Mouse (Mus musculus) liver, embryonic 13.5 days (tissue): ENCODE measurements around the gene Olfr522. TPM values are rescaled to one million over a fixed set of nuclear protein-coding genes. Genes with fewer than 3 reads are reported as not detected.

Experiments used
- ATAC-seq: fragments of 200-750 bp; cut with Nextera tagmentation; 2 replicates; pipeline ENCODE4 v1.8.0; 2017; ENCODE audit warnings: low read depth, mild to moderate bottlenecking, moderate number of reproducible peaks, moderate library complexity
- DNase-seq: peaks from one replicate; pipeline ENCODE4 v3.0.0; 2022
- H3K27ac ChIP-seq: fragments of 300-500 bp; sonication (generic); 2 replicates; pipeline ENCODE4 v1.5.1; 2015; ENCODE audit warnings: moderate library complexity, mild to moderate bottlenecking, inconsistent platforms
- H3K27me3 ChIP-seq: fragments of 300-500 bp; sonication (generic); 2 replicates; pipeline ENCODE4 v1.6.1; 2015; ENCODE audit warnings: mild to moderate bottlenecking, inconsistent platforms
- H3K36me3 ChIP-seq: fragments of 300-500 bp; sonication (generic); 2 replicates; pipeline ENCODE4 v1.6.1; 2015; ENCODE audit warnings: mild to moderate bottlenecking, inconsistent platforms
- H3K4me1 ChIP-seq: fragments of 300-500 bp; sonication (generic); replicated peaks from 2 replicates; pipeline ENCODE4 v1.6.1; 2015; ENCODE audit warnings: inconsistent platforms
- H3K4me2 ChIP-seq: fragments of 300-500 bp; sonication (generic); 2 replicates; pipeline ENCODE4 v1.6.1; 2015; ENCODE audit warnings: inconsistent platforms, mild to moderate bottlenecking, moderate library complexity
- H3K4me3 ChIP-seq: fragments of 300-500 bp; sonication (generic); replicated peaks from 2 replicates; pipeline ENCODE4 v1.5.1; 2015; ENCODE audit warnings: mild to moderate bottlenecking, inconsistent platforms
- H3K9ac ChIP-seq: fragments of 300-500 bp; sonication (generic); 2 replicates; pipeline ENCODE4 v1.6.1; 2015; ENCODE audit warnings: mild to moderate bottlenecking, inconsistent platforms
- H3K9me3 ChIP-seq: fragments of 300-500 bp; sonication (generic); replicated peaks from 2 replicates; pipeline ENCODE4 v1.6.1; 2016; ENCODE audit warnings: inconsistent platforms
- WGBS: fragments of 180-500 bp; shearing (Covaris S2); methylation state at CpG from one replicate; pipeline ENCODE4 v1.1.7; 2015; ENCODE audit not compliant: insufficient replicate concordance; 5-methylcytosine and 5-hydroxymethylcytosine counted together
- polyA plus RNA-seq: library from polyadenylated mRNA; unstranded; fragments of >200 nt; fragmentation: Nextera tagmentation; extraction: Ambion mirVana; gene quantifications from 2 replicates; pipeline ENCODE4 v1.2.1, GENCODE M21; 2015

Gene Olfr522
- polyA plus RNA-seq, 1 experiment from 2014 or later, result not detected

DNA sequence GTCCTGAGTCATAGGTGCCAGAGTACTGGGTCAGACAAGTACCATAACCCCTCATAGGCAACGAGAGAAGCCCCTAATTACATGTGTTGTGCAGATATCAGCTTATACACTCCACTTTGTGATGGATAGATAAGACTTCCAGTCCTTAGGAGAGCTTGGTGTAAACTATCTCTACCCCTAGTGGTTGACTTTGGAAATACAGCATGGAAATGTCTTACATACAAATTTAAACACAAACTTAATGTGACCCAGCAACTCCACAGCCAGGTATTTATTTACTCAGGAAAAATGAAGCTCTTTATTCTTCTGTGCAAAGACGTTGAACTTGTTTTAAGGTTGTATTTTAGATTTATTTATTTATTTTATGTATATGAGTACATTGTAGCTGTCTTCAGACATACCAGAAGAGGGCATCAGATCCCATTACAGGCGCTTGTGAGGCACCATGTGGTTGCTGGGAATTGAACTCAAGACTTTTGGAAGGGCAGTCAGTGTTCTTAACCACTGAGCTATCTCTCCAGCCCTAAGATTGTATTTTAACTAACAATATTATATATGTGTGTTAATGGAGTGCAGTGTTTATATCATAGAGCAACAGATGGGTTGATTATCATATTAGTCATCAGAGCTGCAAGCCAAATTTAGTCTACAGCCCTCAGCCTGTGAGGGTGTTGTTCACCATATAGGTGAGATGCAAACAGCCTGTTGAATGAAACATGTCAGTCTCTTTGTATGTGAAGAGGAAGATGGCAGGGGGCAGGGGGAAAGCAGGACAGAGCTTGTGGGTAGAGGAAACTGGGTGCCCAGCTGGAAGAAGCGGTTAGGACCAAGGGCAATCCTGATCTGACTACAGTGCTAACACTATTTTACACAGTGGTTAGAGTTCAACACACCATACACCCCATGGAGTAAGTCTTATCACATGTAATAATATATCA is 24.1 kb upstream of the Olfr522 start:
- WGBS, result 39% methylated on average over 4 of the region's 4 CpGs

DNA sequence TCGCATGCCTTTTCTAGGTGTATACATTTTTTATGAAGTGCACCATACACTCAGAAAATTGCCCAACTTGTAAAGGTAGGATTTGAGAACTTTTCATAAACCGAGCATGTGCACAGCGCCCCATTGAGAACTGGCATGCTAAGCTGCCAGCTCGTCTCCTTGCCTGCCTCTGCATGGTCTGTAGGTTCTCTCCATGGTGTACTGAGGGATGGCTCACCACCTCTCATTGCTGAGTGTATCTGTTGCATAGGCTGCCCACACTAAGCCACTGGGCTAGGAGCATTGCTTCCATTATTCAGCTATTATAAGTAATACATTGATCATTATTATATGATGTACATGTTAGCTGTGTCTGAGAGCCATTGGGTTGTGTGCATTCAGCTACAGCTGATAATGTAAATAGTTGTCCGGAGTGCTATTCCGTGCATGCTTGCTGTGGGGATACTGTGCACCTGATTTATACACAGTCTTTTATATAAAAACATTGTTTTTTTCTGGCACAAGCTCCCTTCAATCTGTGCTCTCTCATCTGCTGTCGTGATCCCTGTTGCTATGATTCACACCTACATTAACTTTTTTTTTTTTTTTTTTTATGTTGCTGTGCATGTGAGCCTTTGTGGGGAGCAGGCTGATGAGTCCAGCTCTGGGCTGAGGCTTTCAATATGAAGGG is 23.3 kb upstream of the Olfr522 start:
- no peak overlapping the region for H3K4me2 ChIP-seq
- DNase-seq, result no peak
- no peaks in the 10 kb centered on the region for H3K36me3 ChIP-seq
- ATAC-seq, result no peak
- H3K4me3 ChIP-seq, result no peak overlapping the region
- no peak overlapping the region for H3K9ac ChIP-seq
- H3K27me3 ChIP-seq, result no peaks in the 10 kb centered on the region
- no peaks in the 10 kb centered on the region for H3K9me3 ChIP-seq
- H3K27ac ChIP-seq, result no peak overlapping the region
- no peaks in the 10 kb centered on the region; the same call in 1 of the 2 replicates for H3K4me1 ChIP-seq
- 63% methylated on average over 7 of the region's 7 CpGs for WGBS

More for the DNA sequence above, 24.1 kb upstream of the Olfr522 start:
- Histone ChIP-seq H3K4me1 (no peaks in the 10 kb centered on the region; the same call in 1 of the 2 replicates), H3K27ac (no peak overlapping the region), H3K9me3 (no peaks in the 10 kb centered on the region), H3K4me2 (no peak overlapping the region), H3K4me3 (no peak overlapping the region), H3K9ac (no peak overlapping the region), H3K36me3 (no peaks in the 10 kb centered on the region), H3K27me3 (no peaks in the 10 kb centered on the region)
- ATAC-seq (peak; percentile 66; the same call in 1 of the 2 replicates), DNase-seq (no peak)

DNA sequence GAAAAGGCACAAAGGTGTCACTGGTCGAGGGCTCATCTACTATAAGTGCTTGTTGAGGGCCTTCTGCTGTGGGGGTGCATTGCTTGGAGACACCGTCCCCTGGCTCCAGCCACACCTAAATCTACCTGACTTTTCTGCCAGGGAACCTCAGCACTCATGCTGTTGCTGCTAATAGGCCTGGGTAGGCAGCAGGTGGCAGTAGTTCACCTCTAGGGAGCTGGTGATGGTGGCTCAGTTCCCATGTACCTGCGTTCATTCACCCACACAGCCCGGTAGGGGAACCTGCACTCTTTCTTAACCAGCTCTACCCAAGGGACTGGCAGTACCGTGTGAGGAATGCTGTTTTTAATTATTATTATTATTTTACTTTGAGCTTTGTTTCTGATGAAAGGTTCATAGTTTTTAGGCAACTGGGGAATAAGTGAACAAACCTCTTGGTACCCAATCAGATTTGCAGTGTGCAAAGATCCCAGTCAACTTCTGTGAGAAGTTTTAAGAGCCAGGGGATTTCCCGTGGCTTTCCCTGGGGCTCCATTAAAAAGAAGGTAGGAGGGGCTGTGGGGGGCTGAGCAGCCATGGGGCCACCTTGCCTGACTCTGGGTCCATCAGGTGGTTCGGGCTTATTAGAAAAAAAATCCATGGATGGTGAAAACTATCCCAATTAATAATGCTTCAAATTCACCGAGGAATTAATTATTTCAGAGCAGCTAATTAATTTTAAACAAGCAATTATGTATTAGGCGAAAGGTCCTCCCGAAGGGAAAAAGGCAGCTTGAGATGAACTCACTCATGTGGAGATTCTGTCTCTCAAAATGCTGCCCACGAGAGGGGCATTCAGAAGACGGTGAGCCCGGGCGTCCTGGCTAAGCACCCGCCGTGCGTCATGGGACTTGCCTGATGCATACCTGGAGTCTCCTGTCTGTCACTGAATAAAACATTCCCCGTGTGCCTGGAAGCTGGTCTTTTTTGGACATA is 22.4 kb upstream of the Olfr522 start:
- no peaks in the 10 kb centered on the region for H3K27me3 ChIP-seq
- H3K9me3 ChIP-seq, result no peaks in the 10 kb centered on the region
- no peak for ATAC-seq
- 55% methylated on average over 18 of the region's 18 CpGs for WGBS
- H3K4me3 ChIP-seq, result no peak overlapping the region
- H3K4me1 ChIP-seq, result no peaks in the 10 kb centered on the region; the same call in 1 of the 2 replicates
- no peaks in the 10 kb centered on the region for H3K36me3 ChIP-seq
- H3K9ac ChIP-seq, result no peak overlapping the region
- H3K4me2 ChIP-seq, result no peak overlapping the region
- no peak overlapping the region for H3K27ac ChIP-seq
- no peak for DNase-seq

DNA sequence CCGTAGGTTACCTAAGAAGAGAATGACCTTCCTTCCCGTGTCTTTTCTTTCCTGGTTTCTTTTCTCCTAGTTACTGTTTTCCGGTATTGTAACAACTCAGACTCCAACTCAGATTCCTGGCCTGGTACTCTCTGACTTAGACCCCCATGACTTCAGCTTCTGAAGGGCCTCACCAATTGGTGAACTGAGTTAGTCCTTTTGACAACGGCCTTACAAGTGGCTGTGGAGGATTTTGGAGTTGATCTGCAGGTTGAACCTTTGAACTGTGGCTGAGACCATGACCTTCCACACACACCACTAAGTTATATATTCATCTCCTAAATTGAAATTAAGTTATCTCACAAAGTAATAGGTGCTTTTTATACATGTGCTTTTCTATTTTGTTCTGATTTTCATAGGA is 19.6 kb upstream of the Olfr522 start:
- H3K36me3 ChIP-seq, result no peaks in the 10 kb centered on the region
- no peak overlapping the region for H3K9ac ChIP-seq
- no peaks in the 10 kb centered on the region for H3K4me1 ChIP-seq
- WGBS, result 71% methylated on average over 4 of the region's 4 CpGs
- no peaks in the 10 kb centered on the region for H3K27me3 ChIP-seq
- no peak overlapping the region for H3K4me2 ChIP-seq
- H3K9me3 ChIP-seq, result no peaks in the 10 kb centered on the region
- no peak overlapping the region for H3K27ac ChIP-seq
- DNase-seq (no peak), ATAC-seq (no peak)
- no peak overlapping the region for H3K4me3 ChIP-seq

DNA sequence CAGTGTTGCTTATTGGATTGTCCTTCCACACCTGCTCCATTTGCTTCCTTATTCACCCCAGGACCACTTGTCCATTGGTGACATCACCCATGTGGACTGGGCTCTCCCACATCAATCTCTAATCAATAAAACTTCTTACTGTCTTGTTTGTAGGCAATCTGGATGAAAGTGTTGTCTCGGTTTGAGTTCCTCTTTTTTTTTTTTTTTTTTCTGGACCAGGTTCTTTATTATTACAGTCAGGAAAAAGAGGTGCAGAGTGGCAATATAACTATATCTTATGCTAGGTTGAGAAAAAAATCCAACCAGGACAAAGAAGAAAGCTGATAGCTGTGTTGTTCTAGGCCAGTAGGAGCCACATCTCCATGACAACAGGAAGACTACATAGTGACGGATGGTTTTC is 16.1 kb upstream of the Olfr522 start:
- Histone ChIP-seq H3K4me1 (no peaks in the 10 kb centered on the region), H3K9ac (no peak overlapping the region), H3K27ac (no peak overlapping the region), H3K4me3 (no peak overlapping the region), H3K27me3 (no peaks in the 10 kb centered on the region), H3K4me2 (no peak overlapping the region), H3K9me3 (no peaks in the 10 kb centered on the region), H3K36me3 (no peaks in the 10 kb centered on the region)
- no peak for DNase-seq
- no peak for ATAC-seq
- WGBS, result 49% methylated on average over 2 of the region's 2 CpGs

DNA sequence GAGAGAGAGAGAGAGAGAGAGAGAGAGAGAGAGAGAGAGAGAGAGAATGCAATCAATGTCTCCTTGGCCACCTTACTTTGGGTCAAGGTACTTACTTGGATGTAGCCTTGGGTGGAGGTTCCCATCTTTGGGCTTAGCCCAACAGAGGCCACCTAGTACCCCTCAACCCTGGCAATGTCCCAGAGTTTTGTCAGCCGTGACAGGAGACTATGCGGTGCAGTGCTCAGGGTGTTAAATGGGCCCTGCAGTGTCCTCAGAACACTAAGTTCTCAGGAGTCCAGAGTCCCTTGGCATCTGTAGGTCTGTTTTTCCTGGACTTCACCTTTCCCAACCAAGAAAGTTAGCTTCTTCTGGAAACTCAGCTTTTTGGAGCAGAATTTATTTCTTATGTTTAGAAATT is 14.6 kb upstream of the Olfr522 start:
- no peaks in the 10 kb centered on the region for H3K27me3 ChIP-seq
- H3K4me1 ChIP-seq, result no peaks in the 10 kb centered on the region
- no peak overlapping the region for H3K9ac ChIP-seq
- H3K36me3 ChIP-seq, result no peaks in the 10 kb centered on the region
- no peak overlapping the region for H3K4me3 ChIP-seq
- H3K4me2 ChIP-seq, result no peak overlapping the region
- WGBS, result 79% methylated on average over 2 of the region's 2 CpGs
- no peak for ATAC-seq
- H3K27ac ChIP-seq, result no peak overlapping the region
- no peaks in the 10 kb centered on the region for H3K9me3 ChIP-seq
- no peak for DNase-seq

DNA sequence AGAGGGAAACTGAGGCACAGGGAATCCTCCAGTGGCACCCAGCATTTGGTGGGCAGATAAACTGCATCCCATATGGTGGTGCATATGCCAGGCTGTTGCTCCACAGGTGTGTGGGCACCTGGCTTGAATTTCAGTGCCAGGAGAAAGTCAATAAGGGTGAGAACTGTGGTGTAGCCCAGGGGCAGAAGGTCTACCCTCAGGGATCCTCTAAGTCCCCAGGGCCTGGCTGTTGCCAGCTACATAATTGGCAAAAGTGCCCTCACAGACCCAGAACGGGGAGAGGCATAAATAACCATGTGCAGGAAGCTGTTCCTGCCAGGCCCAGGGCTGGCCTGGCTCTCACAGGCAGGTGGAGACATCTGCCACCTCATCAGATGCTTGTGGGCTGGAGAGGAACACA is 8.4 kb upstream of the Olfr522 start, which contains the start of gene Olfr523:
Gene Olfr523, plus strand, starts transcription at position 282 of the 400 bp plus-strand sequence.
- H3K9me3 ChIP-seq, result no peaks in the 10 kb centered on the region
- no peaks in the 10 kb centered on the region for H3K4me1 ChIP-seq
- H3K27me3 ChIP-seq, result no peaks in the 10 kb centered on the region
- ATAC-seq (no peak), DNase-seq (no peak)
- 38% methylated on average over 1 of the region's 1 CpGs for WGBS
- H3K9ac ChIP-seq, result no peak within 1 kb of the TSS
- H3K4me3 ChIP-seq, result no peak within 1 kb of the TSS
- H3K4me2 ChIP-seq, result no peak within 1 kb of the TSS
- H3K27ac ChIP-seq, result no peak within 1 kb of the TSS
- H3K36me3 ChIP-seq, result no peaks in the 10 kb centered on the region

DNA sequence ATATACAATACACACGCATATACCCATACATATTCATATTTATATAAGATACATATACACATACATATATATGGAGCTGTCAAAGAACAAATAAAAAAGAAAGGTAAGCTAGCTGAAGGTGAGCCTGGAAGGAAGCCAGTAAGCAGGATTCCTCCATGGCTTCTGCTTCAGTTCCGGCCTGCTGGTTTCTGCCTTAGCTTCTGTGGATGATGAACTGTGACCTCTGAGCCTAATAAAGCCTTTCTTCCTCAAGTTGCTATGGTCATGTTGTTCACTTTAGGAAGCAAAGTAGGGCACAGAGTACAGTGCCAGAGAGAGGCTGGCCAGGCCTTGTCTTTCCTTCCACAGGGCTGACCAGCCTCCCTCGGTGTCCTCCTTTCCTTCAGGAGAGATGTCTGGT is 6.3 kb upstream of the Olfr522 start:
- Histone ChIP-seq H3K27me3 (no peaks in the 10 kb centered on the region), H3K4me2 (no peak overlapping the region), H3K9me3 (no peaks in the 10 kb centered on the region), H3K9ac (no peak overlapping the region), H3K27ac (no peak overlapping the region), H3K4me3 (no peak overlapping the region), H3K4me1 (no peaks in the 10 kb centered on the region), H3K36me3 (no peaks in the 10 kb centered on the region)
- 83% methylated on average over 3 of the region's 3 CpGs for WGBS
- ATAC-seq, result no peak
- DNase-seq, result no peak

DNA sequence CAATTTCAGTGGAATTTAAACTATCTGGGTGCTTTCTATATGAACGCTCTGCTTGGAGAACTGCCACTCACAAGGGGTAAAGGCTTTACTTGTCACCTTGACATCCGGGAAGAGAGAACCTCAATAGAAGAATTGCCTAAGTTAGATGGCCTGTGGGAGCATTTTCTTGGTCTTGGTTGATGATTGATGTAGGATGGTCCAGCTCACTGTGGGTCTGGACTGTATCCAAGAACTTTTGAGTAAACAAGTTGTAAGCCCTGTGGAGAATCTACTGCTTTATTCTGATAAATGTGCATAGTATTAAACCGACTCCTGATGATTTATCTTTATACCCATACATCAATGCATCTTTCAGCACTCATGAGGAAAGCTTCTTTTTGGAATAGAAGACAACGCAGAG is 4.8 kb upstream of the Olfr522 start:
- H3K4me1 ChIP-seq, result no peaks in the 10 kb centered on the region
- H3K9me3 ChIP-seq, result no peaks in the 10 kb centered on the region
- no peak overlapping the region for H3K4me2 ChIP-seq
- H3K9ac ChIP-seq, result no peak overlapping the region
- no peaks in the 10 kb centered on the region for H3K27me3 ChIP-seq
- H3K27ac ChIP-seq, result no peak overlapping the region
- H3K36me3 ChIP-seq, result no peaks in the 10 kb centered on the region
- DNase-seq, result no peak
- no peak overlapping the region for H3K4me3 ChIP-seq
- no peak for ATAC-seq
- 70% methylated on average over 4 of the region's 4 CpGs for WGBS

DNA sequence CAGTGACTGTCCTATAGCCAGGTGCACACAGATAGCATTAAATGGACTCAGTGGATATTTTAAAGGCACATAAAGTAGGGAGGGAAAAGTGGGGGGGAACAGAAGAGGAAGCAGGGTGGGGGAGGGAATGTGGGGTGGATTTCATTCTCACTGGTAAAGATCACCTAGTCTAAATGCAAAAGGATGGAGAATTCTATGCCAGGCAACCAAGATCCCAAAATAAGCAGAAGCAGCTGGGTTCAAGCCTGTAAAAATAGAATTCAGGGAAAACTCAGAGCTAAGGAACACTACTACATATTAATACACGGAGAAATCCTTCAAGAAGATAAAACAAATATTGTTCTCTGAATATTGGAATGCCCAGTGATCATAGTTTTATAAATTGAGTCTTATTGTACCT is 3.4 kb upstream of the Olfr522 start:
- Histone ChIP-seq H3K27ac (no peak overlapping the region), H3K27me3 (no peaks in the 10 kb centered on the region), H3K9ac (no peak overlapping the region), H3K9me3 (no peaks in the 10 kb centered on the region), H3K4me3 (no peak overlapping the region), H3K36me3 (no peaks in the 10 kb centered on the region), H3K4me2 (no peak overlapping the region), H3K4me1 (no peaks in the 10 kb centered on the region)
- 50% methylated on average over 1 of the region's 1 CpGs for WGBS
- no peak for ATAC-seq
- no peak for DNase-seq

DNA sequence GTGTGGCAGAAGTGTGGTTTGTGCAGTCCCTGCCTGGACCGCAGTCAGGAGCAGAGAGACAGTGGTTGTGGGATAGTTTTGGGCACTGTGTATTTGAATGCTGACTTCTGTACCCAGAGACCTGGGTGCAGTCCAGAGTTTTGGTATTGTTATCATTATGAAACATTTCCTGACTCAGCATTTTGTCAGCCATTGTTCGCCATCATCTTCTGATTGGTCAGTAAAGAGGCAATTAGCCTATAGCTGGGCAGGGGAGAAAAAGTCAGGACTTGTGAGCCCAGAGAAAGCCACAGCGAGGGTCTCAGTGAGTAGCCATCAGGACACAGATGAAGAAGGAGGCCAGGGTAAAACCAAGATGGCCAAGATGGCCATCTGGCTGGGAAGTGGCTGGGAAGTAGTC is 4.2 kb downstream of the Olfr522 start:
- 64% methylated on average over 3 of the region's 3 CpGs for WGBS
- DNase-seq (no peak), ATAC-seq (no peak)
- Histone ChIP-seq H3K4me1 (no peaks in the 10 kb centered on the region), H3K27ac (no peak overlapping the region), H3K27me3 (peaks cover 16% of the 10 kb centered on the region), H3K9ac (no peak overlapping the region), H3K9me3 (no peaks in the 10 kb centered on the region), H3K4me2 (no peak overlapping the region), H3K4me3 (no peak overlapping the region), H3K36me3 (no peaks in the 10 kb centered on the region)
